ENCODE assay signal across 10 mouse cellular contexts in the genomic region with DNA sequence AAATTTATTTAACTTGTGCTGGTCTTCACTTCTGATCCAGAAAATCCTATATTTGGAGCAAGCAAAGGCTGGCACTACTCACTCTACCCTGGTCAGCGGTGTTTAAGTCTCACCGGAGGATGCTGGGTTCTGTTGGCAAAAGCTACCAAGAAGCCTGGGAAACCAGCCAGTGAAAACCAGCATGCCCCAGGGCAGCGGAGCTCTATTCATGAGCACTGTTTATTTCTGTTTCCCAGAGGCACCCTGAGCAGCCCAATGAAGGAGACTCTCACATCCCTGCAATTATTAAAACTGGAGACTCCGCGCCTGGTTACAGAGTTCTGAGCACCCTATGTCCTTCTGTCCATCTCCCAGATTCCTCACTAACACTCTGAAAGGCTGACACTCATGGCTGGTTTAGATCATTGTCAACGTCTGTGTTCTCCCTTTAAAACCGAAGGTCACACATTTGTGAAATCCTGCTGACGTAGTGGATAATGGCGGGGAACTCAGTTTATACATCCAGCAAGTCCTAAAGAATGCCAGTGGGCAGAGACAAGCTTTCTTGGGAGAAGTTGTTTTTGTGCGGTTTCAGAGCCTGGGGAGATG. TPM values are rescaled to one million over a fixed set of nuclear protein-coding genes. Genes with fewer than 3 reads are reported as not detected.
DNase-seq lines count a peak whose midpoint lies in the region; ATAC-seq lines count a peak whose summit lies in the region.
"Had no signal": no experiment of that assay in that cellular context is flagged by ENCODE, and none has a peak within 500 bp of the region (broad histone marks: within the 10 kb centered on the region; RNA-seq: fewer than 3 reads in every experiment).

No protein-coding gene starts in this region.

- intact Hi-C loops in gastrocnemius, postnatal 36 days (cut with DNase I): no loop called here

- no peaks in the 10 kb centered on the region for H3K27me3 ChIP-seq in hindbrain, embryonic 12.5 days
- H3K27me3 ChIP-seq in hindbrain, embryonic 10.5 days (ENCODE audit: insufficient read depth, poor library complexity, severe bottlenecking): no peaks in the 10 kb centered on the region
- H3K27me3 ChIP-seq: midbrain, embryonic 12.5 days had no signal

- 0 out of 2 replicates have a peak, but pooled peaks have one; percentile 26 for ATAC-seq in hindbrain, embryonic 12.5 days (ENCODE audit: low FRiP score)
- ATAC-seq in cerebellum, adult (ENCODE audit: insufficient number of reproducible peaks, low FRiP score, low TSS enrichment): peak; percentile 72

- 71% methylated on average over 10 of the region's 10 CpGs for WGBS in hindbrain, embryonic 12.5 days
- 86% methylated on average over 10 of the region's 10 CpGs for WGBS in hindbrain, embryonic 10.5 days

- H3K4me2 ChIP-seq in hindbrain, embryonic 12.5 days (replicated peaks): no peak overlapping the region
- H3K4me2 ChIP-seq: midbrain, embryonic 12.5 days had no signal

- no peak overlapping the region for H3K9ac ChIP-seq in hindbrain, embryonic 12.5 days
- H3K9ac ChIP-seq: midbrain, embryonic 12.5 days had no signal

- H3K36me3 ChIP-seq in hindbrain, embryonic 12.5 days: no peaks in the 10 kb centered on the region
- H3K36me3 ChIP-seq in hindbrain, embryonic 10.5 days: no peaks in the 10 kb centered on the region
- H3K36me3 ChIP-seq: midbrain, embryonic 12.5 days had no signal

- no peak overlapping the region for H3K4me3 ChIP-seq in hindbrain, embryonic 12.5 days
- H3K4me3 ChIP-seq in hindbrain, embryonic 10.5 days: no peak overlapping the region
- H3K4me3 ChIP-seq: erythroblast, embryonic 14.5 days; midbrain, embryonic 12.5 days had no signal

- no peak for DNase-seq in hindbrain, embryonic 10.5 days (ENCODE audit: low spot score)
- peak; percentile 25 to 46 for DNase-seq in frontal cortex, postnatal 14 days (ENCODE audit: low spot score in 2 of 2)
- peak; percentile 47 to 74 for DNase-seq in layer of hippocampus, postnatal 14 days (ENCODE audit: low spot score in 2 of 2)
- DNase-seq in urinary bladder, postnatal 25 days (ENCODE audit: low spot score): no peak
- DNase-seq in B cell, adult 2 months: no peak
- no peak for DNase-seq in gastrocnemius, postnatal 36 days

- H3K27ac ChIP-seq in hindbrain, embryonic 12.5 days: no peak overlapping the region
- no peak overlapping the region for H3K27ac ChIP-seq in hindbrain, embryonic 10.5 days
- H3K27ac ChIP-seq: midbrain, embryonic 12.5 days had no signal

- H3K9me3 ChIP-seq in hindbrain, embryonic 12.5 days (replicated peaks): no peaks in the 10 kb centered on the region
- H3K9me3 ChIP-seq in hindbrain, embryonic 10.5 days: no peaks in the 10 kb centered on the region
- H3K9me3 ChIP-seq: midbrain, embryonic 12.5 days had no signal

- peaks cover 14% of the 10 kb centered on the region; the same call in 1 of the 2 replicates for H3K4me1 ChIP-seq in hindbrain, embryonic 12.5 days
- peaks cover 7% of the 10 kb centered on the region for H3K4me1 ChIP-seq in hindbrain, embryonic 10.5 days (replicated peaks)
- H3K4me1 ChIP-seq: midbrain, embryonic 12.5 days had no signal

RNA-seq across cellular contexts. Expression of a gene that starts 31.7 kb away (rescaled TPM):
- polyA plus RNA-seq in hindbrain, embryonic 12.5 days (2016; fragmentation: Nextera tagmentation; extraction: Ambion mirVana): 40.8 and 41.9 TPM in 2 replicates
- polyA plus RNA-seq in hindbrain, embryonic 10.5 days (2016; fragmentation: Nextera tagmentation; extraction: Ambion mirVana): 42.9 and 43.4 TPM in 2 replicates
- 1 to 10 TPM; 7.8 TPM for total RNA-seq in layer of hippocampus, postnatal 14 days (2021)
- total RNA-seq in gastrocnemius, postnatal 36 days (2021): 10 to 100 TPM; 18.1 to 23.3 TPM

Comparison
In these comparisons a context has a peak if more than half of its experiments do, and no peak if none do; other contexts are left out.
1. DNase-seq: peak in frontal cortex, postnatal 14 days (2 of 2) and layer of hippocampus, postnatal 14 days (2 of 2); none in hindbrain, embryonic 10.5 days (single experiment), urinary bladder, postnatal 25 days (single experiment), B cell, adult 2 months (0 of 2) and gastrocnemius, postnatal 36 days (0 of 2).